Mouse (Mus musculus): ENCODE results near the gene Anxa2.

DNA sequence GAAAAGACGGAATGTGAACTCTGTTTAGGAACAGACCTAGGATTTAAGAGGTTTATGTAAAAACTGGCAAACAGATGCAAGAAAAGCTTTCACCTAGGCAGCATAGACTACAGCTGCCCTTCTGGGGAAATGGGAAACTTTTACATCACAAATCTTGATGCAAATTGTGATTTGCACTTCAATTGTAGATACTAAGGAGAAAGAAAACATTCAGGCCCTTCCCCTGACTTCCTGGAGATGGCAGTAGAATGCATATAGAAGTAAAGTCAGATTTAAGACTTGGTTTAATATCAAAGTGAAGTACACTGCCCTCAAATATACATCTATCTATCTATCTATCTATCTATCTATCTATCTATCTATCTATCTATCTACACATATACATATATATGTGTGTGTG is 33.9 kb upstream of the Anxa2 start:
- TF ChIP-seq CTCF (IDR thresholded peaks at IDR 0.05; ENCODE audit: extremely low read depth, insufficient read length, insufficient replicate concordance, low read depth, low read length) (no peak), POLR2A (IDR thresholded peaks at IDR 0.05; ENCODE audit: low read depth, low read length) (no peak)

All from small intestine, adult 2 months (tissue).